Mouse (Mus musculus) ES-CJ7 (cell line): Measurements from ENCODE around the gene Ttll11.

Experiments
- DNase-seq: peaks from one replicate; pipeline ENCODE4 v3.0.0; 2011; ENCODE audit warnings: low read depth, low spot score

Ttll11 gene

DNA sequence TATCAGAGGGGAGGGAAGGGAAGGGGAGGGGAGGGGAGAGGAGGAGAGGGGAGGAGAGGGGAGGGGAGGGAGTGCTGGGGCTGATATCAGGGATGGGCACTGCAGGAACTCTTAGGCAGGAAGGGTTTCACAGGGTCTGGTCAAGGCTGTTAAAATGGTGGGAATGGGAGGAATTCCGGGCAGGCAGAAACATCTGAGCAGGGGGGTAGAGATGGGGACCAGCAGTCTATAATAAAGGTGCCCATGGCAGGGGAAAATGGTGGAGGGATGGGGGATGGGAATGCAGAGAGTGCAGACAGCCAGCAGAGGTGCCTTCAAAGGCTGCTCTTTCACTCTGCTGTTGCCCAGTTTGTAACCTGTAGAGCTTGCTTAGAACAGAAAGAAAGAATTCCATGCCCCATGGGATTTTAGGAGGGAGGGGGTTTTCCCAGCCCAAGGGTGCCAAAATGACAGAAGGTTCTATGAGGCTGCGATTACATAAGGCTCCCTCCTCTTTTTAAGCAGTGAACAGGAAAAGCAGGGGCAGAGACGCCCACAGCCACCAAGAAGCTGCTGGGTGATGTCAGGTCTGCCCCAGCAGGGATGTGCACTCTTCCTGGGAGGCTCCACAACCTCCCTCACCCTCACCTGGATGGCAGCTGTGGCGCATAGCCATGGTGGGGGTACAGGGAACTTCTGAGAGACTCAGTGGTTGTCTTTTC is 211.0 kb downstream of the Ttll11 start:
- no peak for DNase-seq

DNA sequence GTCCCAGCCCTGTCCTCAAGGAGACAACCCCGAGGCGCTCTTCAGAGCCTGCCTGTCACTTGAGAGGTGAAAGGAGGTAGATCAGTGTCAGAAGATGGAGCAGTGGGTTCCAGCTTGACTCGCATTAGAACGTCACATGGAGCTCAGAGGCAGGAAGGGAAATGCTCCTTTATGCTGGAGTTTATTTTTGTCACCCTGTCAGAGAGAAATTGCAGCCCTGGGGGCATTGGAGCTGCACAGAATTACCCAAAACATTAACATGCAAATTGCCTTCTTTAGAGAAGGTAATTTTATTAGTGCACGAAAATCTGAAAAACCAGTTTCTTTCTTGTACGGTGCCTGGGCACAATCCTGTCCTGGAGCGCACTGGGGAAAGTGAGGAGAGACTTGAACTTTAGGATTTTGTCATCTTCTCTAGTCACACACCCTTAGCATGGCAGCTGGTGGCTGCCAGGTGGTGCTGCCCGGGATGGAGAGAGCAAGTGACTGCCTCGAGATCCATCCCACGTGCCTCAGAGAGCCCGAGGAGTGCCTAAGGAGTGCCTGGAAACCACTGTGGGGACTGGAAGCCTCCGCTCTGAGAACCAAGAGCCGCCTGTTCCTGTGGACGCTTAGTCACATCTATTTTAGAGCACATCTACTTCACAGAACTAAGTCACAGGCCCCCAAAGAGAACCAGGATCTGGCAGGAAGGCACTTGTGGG is 211.7 kb downstream of the Ttll11 start:
- no peak for DNase-seq

- DNase-seq: no peak
Observed at GRCm38 (mm10) chr2:35764328-35764727, 215.4 kb downstream of the Ttll11 start.

- peak; percentile 19 for DNase-seq
Observed at GRCm38 (mm10) chr2:35763818-35764217, 215.9 kb downstream of the Ttll11 start.

DNA sequence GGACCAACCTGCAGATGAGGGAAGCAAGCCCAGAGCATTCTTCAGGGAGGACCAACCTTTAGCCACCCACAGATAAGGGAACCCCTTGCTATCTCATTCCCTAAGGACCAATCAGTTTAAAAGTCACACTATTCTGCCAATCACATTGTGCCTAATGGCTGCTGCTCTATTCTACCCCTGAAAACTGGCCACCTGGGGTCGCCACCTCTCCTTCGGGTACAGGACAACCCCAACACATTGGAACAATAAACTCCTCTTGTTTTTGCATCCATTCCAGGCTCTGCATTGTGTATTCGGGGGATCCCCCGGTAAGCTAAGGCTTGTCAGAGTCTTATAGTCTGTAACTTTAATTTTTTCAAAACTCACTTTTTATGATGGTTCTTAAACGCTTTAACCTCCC is 218.3 kb downstream of the Ttll11 start:
- no peak for DNase-seq

GRCm38 (mm10) chr2:35760867-35761266 is 218.8 kb downstream of the Ttll11 start:
- no peak for DNase-seq

DNA sequence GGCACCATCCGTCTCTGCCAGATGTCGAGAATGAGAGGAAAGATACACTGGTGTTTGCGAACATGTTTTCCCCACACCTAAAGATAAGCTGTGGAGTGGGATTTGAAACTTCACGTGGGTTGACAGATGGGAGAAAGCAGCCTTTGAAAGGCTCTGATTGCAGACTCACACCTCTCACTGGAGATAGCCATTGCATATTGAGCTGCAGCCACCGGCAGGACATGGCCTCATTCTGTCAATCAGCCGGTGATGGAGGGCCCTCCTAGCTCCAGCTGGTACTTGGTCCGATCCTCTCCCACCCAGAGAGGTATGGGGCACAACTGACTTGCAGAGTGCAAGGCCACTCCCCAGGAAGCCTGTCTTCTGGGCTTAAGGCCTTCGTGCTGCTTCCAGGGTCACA is 219.4 kb downstream of the Ttll11 start:
- DNase-seq: no peak

- no peak for DNase-seq
Observed at GRCm38 (mm10) chr2:35756467-35756866, 223.2 kb downstream of the Ttll11 start.

DNA sequence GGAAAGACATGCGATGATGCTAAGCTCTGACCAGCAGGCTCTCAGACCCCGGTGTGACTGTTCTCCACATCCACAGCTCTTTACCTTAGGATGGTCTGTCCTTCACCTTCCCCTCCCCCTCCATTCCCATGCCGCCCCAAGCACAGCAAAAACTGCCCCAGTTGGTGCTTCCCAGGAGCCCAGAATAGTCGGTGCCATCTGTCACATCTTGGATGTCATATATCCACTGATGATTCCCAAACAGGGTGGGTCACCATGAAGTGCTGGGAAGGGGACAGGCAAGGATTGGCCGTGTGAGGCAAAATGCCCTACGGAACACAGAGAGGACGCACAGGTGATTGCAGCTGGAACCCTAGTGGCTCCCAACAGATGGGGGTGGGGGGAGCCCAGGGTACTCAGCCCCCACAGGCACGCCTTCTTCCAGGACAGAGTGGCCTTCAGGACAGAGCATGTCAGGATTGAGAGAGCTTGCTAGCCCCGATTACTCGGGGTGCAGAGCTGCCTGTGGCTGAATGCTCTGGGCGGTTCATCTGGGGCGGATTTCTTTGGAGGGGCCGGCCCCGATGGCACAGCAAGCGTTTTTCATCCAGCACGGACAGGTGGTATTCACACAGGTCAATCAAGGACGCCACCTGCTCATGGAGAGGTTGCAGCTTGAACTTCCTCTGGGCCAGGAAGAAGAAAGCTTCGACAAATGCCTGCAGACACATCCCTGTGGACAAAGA is 227.8 kb downstream of the Ttll11 start:
- no peak for DNase-seq

DNA sequence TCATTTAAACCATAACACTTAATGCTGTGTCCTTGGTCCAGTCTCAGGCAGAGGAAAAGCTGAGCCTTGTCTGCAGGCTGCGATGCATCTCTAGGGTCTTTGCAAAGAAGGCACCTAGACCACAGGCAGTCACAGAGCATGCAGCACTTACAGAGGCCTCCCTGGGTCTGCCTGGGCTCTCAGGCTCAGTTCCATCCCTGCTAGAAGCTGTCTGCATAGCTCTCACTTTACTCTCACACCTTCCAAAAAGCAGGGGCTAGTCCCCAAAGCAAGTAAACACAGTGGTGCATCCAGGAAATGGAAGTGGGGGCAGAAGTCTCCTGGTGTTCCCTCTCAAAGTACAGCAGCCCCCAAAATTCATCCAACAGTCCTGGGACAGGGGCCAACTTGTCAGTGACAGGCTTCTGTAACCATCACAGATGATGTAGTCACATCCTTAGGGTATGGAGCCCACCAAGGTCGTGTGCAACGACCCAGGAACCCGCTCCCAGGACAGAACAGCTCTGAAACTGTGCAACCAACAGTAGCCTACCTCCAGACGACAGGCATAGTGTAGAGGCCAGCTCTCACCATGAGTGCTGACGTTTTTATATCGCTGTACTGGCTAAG is 229.1 kb downstream of the Ttll11 start:
- DNase-seq: no peak

DNA sequence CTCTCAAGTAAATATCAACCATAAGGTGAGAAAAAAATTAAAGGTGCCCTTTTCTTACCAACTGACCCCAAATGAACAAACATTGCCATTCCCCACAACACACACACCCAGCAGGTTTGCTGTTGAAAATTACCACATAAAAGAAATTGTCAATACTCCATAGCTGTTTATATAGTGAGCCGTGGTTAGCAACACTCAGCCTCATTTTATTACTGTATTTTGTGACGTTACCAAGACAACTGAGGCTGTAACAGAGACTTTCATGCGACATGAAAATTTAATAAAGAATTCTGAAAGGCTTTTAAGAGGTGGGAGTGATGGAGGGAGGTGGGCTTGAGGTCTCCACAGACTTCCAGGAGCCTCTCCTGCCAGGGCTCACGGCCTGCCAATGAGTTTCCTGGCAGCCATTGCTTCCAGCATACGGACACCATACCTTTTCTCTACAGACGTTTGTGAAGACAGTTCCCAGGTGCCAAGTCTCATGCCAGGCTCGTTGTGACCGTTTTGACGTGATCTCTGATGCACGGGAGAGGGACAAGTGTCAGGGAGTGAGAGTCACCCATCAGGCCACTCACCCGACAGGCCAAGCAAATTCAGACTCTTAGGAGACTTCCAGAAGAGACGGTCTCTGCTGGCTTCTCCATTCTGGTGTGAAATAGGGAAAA is 232.2 kb downstream of the Ttll11 start:
- no peak for DNase-seq

- DNase-seq: no peak
Observed at GRCm38 (mm10) chr2:35746638-35747037, 233.1 kb downstream of the Ttll11 start.

- DNase-seq: no peak
Observed at GRCm38 (mm10) chr2:35745876-35746275, 233.8 kb downstream of the Ttll11 start.

- DNase-seq: no peak
Observed at GRCm38 (mm10) chr2:35739669-35740254, 240.0 kb downstream of the Ttll11 start.

GRCm38 (mm10) chr2:35737467-35738027 is 242.2 kb downstream of the Ttll11 start:
- DNase-seq: no peak

GRCm38 (mm10) chr2:35736061-35736460 is 243.7 kb downstream of the Ttll11 start:
- peak; percentile 41 for DNase-seq

GRCm38 (mm10) chr2:35735001-35735400 is 244.7 kb downstream of the Ttll11 start:
- DNase-seq: peak; percentile 67

DNA sequence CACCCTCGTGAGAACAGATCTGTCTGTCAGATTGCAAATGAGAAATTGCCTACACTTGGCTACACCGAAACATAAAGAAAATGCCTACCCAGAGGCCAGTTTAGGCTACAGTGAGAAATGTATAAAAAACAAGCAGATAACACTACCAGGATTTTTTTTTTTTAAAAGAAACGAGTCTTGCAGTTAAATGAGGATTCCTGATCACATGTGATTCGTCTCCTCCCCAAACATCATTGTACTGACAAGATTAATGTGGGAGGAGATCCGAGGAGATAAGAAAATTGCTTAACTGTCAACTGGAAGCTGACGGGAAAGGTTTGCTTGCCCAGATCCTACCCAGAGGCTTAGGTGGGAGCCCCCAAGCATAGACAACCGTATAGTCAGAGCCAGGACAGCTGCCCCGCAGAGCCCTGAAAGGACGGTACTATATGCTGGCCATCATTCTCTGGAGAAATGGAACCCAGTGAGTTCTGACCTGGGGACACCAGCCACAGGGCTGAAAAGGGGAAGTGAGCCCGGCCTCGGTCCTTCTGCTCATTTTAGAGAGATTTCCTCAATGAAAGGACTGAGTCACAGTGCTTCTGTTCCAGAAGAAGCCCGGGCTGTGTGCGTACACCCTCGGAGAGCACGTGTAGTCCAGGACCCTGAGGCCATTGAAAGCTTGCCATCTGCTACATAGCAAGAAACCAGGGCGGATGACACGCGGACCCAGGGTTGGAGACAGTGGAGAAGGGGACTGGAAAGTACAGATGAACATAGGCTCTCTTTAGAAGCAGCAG is 247.9 kb downstream of the Ttll11 start:
- DNase-seq: no peak

DNA sequence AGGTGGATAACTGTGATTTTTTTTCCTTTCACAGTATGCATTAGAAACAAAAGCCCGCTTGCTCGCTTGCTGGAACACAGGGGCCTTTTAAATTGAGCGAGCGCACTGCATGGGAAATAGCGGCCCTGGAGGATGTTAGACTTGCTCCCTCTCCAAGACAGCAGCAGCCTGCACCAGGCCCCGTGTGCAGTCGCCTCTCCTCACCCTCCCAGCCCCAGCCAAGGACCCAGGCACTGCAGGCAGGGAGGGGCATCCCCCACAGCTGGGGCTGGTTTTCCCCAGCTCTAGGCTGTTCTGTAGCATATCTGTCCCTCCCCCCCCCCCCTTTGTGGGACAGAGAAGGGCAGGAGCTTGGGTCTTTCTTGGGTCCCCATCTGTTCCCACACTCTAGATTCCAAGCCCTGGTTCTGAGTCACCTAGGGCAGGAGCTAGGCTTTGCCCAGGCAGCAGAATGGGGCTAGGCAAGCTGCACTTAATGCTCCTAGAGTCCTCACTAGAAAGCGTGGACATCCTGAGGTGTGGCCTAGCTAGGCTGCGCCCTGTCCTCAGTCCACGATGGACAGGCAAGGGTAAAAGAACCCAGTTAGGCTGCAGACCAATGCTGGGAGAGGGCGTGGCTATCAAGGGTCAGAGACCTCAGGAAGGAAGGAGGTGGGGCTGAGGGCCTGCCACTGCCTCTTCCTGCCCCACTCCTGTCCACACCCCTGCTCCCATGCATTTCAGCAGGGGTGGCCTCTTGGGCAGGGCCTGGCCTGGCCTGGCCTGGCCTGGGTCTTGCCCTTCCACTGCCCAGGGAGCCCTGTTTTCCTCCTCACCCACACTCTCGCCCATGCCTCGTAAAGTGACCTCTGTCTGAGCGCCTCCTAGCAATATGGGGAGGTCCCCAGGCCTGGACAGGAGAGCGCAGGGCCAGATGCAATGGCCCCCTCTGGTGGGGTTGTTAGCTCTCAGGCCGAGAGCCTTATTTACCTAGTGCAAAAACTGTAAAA is 250.3 kb downstream of the Ttll11 start:
- no peak for DNase-seq
